Mouse (Mus musculus) megakaryocyte progenitor cell, adult 5-6 weeks (primary cell): ENCODE results near the gene Pax8. TPM values are rescaled to one million over a fixed set of nuclear protein-coding genes. Genes with fewer than 3 reads are reported as not detected.

Experiments
- ATAC-seq: replicated peaks from 2 replicates; pipeline ENCODE4 v1.8.0; 2016; ENCODE audit warnings: mild to moderate bottlenecking, moderate TSS enrichment, inconsistent platforms; ENCODE audit not compliant: poor library complexity
- total RNA-seq, 2 experiments: library from RNA; stranded (forward) in 1 of 2; stranded (reverse) in 1 of 2; fragments of 157-497, 149-512 nt in 1 of 2; fragments of 200-1000 nt in 1 of 2; gene quantifications; 2 replicates each; pipeline versions ENCODE4 v1.2.3 to v1.2.4; 2015 to 2017

Gene Pax8
- total RNA-seq, 2 experiments from 2014 or later = 1.1 to 2.9 TPM

DNA sequence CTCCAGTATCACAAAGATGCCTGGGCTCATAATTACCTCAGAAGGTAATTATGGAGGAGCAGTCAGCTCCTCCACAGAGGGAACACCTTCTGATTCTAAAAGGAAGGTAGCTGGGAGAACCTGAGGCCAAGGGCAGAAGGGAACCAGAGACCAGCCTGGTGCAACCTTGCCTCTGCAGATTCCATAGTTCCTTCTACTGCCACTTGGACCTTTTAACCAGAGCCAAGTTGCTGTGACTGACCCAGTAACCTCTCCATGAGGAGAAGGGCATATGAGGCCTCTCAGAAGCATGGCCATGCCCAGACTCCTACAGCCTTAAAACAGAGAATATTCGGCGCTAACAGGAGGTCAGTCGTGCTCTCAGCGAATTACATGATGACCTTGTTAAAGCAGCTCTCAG, 57.8 kb downstream of the Pax8 start:
- no peak for ATAC-seq

DNA sequence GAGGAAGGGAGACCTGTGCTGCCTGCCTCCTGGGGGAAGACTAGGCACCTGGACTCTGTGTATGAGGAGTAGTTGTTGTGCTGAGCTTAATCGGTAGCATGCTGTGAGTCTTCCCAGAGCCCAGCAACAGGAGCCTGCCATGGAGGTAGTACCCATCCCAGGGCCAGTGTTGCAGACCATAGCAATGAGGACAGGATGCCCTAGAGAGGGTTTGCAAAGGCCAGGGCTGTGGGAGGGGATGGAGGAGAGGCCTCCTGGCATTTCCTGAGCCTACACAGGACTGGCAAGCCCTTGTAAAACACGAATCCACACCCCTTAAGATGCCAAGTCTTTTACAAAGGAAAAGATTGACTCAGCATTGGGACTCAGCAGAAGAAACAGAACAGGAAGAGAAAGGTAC, 58.3 kb downstream of the Pax8 start:
- ATAC-seq = no peak

DNA sequence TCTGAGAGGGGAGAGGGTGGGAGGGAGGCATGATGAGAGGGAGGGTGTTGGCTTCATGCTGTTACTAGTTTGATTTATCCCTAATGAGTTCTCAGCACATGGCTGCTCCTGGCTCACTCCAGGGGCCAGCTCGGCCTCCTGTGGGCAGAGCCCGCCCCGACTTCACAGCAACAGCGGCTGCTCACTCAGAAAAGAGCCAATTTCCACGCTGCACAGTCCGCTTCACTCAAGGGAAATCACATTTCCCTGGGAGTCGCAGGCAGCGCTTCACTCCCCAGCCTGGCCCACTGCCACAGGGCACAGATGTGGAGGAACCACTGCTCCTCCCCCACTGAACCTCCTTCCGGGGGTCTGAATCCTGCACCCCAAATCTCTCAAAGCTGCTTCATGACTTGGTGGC, 58.7 kb downstream of the Pax8 start:
- ATAC-seq = no peak

DNA sequence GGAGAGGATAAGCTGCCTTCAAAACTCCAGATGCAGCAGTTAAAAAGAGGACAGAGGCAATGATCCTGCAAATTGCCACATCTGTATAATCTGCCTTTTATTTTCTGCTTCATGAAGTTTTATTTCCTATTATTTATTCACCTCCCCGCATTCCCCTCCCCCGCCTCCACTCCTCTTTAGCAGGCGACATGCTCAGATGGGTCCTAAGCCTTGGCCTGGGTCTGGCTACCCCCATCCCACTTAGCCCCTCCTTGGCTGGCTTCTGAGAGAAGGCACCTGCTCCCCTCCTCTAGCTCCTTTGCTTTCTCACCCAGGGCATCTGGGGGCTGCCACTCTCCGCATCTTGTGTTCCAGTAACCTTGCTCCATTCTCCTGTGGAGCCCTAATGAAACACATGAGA, 61.7 kb downstream of the Pax8 start:
- no peak for ATAC-seq

DNA sequence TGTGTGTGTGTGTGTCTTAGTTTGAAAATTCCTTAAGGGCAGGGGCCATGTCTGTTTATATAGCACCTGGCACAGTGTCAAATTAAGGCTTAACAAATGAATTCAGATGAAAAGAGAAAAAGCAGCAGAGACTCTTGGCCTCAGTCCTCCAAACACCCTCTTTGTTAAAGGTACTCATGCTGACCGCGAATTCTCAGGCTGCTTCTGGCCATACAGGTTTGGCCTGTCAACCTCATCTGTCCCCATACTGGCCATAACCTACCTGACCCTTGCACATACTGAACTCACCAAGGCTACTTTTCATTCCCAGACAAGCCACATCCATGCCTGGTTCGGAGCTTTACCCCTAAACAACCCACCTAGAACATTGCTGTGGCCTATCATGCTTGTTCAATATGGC, 62.2 kb downstream of the Pax8 start:
- ATAC-seq = no peak

DNA sequence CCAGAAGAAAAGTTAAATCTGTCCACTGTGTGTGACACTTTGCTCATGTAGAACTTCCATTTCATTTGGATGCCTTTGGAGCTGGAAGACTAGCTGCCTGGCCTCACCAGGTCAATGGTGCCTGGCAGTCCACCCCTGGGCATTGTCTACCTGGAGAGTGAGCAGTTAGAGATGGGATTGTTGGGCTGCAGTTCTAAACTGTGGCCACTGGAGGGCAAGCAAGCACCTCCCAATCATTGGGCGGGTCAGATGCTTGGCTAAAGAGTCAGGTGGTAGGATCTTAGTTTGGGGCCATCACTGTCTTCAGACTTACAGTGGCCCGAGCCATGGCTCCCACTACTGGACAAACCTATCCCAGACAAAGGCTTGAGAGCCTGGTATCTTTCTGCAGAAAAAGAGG, 66.2 kb downstream of the Pax8 start:
- peak; percentile 82 for ATAC-seq

DNA sequence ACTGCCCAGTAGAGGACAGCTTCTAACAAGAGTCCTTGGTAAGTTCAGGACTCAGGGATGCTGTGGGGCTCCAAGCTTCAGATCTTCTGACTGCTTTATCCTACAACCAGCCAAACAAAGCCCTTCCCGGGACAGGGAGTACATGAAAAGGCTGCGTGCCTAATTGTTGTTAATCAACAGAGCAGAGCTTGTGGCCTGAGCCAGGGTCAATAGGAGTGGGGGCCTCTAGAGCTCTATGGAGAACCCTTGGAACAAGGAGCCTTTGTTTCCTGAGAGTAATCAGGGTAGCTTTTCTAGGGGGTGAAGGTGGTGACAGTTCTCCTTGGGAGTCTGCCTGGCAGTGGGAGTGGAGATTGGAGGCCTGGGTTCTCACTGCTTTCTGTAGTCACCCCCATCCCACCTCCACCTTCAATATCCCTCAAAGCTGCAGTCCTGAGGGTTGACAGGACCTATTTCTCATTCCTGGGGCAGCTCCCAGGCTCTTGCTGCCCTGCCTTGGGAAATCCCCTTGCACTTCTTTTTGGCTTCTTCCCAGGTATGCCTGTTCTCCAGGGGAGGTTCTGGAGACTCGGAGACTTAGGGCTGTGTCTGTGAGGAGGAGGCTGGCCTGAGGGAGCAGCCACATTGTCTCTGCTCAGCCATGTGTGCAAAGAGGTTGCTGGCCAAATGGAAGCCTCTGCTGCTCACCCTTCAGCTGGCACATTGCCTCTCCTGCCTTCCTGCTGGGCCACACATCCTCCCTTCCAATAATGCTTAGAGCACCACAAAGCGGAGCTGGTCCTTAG, 67.5 kb downstream of the Pax8 start:
- ATAC-seq = no peak

DNA sequence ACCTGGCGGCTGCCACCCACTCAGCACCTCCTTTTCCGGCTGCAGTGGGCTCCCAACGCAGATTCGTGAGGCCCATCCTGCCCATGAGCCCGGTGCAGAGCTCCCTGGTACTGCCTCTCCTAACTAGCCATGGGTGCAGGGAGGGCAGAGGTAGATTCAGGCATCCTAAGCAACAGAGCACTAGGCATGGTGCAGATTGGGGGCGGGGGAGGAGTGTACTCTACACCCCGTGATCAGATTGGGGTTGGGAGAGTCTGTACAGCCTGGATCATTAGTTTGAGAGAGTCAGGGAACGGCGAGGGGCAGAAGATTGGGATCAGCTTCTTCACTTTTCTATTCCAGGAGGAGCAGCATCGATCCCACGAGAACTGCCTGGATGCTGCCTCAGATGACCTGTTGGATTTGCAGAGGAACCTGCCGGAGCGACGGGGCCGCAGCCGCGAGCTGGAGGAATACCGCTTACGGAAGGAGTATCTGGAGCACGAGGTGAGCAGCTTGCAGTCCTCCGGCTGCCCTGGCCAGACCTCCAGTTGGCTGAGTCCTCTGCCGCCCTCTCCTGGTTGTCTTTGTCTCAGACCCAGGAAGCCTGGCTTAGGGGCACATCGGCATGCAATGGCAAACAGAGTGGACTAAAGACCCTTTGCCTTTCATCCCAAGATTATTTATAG, 69.9 kb downstream of the Pax8 start:
- ATAC-seq = peak; percentile 83

DNA sequence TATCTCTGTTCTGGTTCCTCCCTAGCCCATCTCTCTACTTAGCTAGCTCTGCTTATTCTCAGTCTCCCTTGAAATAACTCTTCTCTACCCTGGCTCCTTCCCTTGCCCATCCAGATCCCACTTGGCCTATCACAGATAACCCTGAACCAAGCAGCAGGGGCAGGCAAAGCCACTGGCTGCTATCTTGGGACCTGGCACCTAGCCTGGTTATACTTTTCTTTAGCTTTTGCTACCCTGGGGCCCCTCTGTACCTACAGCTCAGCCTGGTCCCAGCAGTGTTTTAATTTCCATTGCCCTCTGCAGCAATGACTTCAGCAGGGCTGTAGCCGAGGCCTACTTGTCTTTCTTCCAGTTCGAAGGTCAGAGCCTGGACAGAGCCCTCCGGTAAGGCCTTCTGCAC, 74.7 kb downstream of the Pax8 start:
- ATAC-seq = no peak

DNA sequence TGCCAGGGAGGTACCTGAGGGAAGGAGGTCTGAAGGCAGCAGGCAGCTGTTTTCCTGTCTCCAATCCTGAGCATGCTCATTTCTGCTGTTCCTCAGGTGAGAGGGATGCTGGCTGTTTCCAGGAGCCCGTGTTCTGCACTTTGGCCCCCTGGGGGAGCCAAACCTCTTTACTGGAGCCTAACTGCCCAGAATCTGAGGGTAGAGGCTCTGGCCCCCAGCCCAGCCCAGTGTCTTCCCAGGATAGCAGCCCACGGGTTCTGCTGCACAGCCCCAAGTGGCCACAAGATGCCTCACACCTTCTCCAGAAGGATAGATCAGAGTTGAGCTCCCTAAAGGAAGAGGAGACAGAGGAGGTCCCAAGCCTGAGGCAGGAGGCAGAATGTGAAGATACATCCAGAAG, 78.3 kb downstream of the Pax8 start:
- ATAC-seq = peak; percentile 60

DNA sequence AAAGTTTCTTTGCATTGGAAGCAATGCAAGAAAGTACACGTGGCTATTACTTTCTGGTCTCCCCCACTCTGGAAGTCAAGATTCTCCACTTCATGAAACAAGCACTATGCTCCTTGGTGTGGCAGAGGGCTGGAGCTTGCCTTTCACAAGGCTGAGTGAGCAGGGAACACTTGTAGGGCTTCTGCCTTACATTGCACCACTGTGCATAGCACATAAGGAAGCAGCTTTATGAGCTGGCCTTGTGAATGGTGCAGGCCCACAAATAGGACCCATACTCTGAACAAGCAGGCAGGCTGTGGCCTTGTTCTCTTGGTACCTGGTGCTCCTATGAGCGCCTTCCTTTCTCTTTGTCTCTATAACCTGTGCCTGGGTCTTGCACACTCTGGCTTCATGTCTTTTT, 82.1 kb downstream of the Pax8 start:
- ATAC-seq = no peak

DNA sequence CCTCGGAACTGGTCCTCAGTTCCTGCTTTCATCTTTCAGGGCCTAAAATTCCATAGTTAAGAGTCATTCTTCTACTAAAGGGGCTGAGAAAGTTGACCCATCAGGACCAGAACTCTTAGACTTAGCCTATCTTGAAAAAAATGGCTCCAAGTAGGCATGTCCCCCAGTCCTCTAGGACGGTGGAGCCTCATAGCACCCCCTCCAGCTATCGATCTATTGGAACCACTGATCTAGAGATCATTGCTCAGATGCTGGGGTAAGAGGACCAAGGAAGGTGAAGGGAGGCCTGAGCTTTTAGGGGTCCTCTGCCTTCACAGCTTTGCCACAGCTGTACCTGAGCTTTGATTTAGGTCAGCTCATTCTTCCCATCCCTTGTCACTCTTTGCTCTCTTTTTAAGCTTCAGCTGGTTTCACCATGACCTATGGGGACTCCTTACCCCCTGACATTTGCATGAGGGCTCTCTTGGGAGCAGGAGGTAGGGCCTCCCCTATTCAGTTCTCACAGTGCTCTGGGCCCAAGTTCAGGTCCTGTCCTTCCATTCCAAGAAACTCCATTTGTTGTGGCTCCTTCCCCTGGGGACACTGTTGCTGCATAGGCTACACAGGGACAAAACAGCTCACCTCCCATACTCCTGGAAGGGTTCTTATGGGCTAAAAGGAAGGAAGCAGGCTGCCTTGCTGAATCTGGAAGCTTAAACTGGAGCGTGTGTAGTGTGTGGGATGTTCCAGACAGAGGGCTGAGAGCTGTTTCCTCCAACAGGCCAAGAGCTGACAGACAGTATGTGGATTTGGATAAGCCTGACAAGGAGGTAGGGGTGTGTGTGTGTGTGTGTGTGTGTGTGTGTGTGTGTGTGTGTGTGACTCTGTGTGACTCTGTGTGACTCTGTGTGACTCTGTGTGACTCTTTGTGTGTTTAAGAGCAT, 87.8 kb downstream of the Pax8 start:
- ATAC-seq = no peak

DNA sequence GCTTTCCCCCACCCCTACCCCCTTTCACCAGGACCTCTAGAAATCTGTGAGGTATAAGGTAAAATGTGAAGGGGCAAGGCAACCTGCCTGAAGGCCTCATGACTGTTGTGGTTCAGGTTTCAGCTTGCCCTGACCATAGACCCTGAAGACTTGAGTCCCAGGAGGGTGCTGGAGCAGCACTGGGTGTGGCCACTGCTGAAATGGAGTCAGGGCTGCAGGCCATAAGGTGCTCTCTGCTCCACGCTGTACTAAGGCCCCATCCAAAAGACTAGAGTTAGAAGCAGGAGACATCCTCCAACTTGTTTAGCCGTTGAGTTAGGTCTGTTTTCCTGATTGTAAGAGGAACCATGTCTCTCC, 88.5 kb downstream of the Pax8 start:
- ATAC-seq = no peak

DNA sequence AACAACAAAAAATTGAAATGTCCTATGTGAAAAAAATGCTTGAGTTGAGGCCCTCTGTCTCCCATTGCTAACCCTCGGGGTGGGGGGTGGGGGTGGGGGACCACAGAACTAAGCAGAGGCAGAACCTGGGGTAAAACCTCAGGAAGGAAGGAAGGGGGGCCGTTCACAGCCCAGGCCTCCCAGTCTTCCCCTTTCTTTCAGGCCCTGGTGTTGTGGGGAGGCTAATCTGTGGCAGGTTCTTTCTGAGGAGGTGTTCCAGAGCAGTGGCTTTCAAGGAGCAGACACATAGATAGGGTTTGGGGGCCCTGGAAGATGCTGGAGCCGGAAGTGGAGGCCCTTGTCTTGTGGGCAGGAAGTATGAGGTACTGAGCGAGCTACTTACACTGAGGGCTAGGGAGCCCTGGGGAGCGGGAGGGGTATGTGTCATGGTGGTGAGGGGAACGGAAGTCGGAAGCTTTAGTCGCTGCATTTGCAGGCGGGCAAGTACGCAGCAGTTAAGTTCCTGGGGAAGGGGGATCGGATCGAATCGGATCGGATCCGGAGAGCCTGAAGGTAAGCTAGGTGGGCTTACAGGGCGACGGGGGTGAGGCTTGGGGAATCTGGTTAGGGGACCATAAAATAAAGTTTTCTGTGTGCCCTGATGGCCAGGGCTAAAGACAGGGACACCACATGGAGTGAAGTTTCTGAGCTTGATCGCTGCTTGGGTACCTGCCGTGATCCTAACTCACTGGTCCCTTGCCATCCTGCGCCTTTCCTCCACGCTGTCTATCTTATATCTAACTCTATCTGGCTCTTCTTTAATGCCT, 89.0 kb downstream of the Pax8 start:
- peak; percentile 59 for ATAC-seq

DNA sequence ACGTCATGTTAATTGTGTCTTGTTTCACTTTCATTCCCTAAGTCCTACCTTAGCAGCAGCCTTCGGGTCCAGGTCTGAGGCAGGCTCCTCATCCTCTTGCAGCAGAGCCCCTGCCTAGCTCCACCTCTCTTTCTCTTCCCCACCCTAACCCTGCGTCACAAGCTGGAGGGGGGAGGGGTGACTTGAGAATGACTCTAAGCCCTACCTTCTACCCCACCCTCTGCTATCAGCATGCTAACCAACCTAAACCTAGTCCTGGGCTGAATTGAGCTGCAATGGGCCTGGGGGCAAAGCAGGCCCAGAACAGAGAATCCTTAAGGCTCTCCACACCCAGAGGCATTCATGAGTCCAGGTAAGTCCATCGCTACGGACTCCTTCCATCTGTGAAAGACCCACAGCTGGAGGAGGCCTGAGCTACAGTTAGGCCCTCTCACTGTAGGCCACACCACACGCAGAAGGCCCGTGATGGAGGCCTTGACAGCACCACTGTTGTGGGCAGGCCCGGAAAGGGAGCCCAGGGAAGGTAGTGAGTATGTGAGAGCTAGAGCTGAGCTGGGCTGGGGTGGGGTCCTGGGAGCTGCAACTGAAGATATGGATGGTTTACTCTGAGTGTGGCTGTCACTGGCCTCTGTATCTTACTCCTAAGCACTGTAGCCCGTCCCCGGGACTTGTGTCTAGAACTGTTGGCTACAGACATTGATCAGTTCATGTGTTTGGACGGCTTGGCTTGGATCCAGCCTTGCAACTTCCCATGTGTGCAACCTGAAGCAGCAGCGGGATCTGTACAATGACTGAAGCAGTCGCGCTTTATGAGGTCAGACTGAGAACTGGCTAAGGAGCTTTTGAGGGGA, 90.1 kb downstream of the Pax8 start:
- peak; percentile 62 for ATAC-seq

DNA sequence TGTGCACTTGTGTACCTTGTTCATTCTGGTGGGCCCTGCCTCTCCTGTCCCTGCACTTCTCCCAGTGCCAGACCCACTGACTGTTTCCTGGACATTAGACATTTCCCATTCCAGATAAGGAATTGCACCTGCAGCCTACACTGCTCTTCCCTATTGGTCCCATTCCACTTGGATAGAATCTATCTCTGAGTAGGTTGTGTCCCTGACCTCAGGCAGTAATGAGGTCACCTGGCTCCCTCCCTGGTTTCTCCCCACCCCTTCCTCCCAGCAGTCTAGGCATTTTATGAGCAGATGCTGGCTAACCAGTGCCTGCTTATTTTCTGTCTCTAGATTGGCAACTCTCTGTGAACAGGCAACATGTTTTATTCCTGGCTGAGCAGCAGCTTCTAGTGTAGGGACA, 91.0 kb downstream of the Pax8 start:
- ATAC-seq = no peak

DNA sequence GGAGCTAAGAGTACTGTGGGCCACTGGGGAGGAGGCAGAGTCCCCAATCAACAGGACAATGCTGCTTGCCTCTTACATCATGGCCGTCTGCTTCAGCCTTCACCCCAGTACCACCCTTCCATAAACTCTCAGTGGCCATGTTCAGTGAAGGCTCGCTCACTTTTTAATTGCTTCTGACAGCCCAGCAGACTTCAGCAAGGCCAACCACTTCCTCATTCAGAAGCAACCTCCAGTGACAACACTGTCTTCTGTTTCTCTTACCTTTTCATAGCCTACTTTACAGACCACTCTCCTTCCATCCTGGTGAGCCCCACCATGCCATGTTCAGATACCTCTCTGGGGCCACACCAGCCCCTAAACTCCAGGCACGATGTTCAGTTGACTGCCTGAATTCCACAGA, 91.8 kb downstream of the Pax8 start:
- peak; percentile 12 for ATAC-seq

DNA sequence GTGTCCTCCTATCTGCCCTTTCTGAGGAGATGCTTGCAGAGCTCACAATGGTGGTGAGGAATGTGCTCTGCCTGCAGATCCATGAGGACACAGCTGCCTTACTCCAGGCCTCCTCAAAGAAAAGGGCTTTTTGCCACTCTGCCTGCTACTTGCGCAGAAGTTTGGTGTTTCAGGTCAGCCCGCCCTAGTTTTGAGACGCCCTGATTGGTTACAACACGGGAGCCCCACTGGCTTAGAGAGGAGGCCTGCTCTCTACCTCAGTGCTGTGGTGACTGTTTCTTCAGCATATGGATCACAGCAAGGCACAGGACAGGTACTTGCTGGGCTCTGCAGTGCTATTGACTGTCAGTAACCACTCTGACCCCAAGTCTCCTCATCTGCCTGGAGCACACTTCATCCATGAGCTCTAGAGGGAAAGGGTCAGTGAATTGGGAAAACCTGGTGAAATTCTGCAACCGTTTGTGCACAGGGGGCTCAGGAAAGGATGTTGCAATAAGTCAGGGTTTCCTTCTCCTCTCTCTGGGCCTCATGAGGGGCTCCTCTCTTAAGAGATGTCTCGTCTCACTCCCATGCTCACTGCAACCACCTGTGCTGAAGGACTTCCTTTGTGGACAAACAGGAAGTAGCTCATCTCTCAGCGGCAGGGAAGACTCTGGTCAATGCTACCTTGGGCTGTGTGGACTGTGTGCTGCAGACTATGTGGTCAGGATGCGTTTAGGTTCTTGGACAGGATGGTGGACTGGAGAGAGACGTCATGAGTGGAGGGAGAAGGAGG, 92.8 kb downstream of the Pax8 start:
- ATAC-seq = 0 out of 2 replicates have a peak, but pooled peaks have one; percentile 3
